Mouse (Mus musculus) c-Kit-positive CD71-positive TER-119-positive erythroid progenitor cells, embryonic 14.5 days (primary cell): ENCODE results near the gene Rpl3.

Experiments
- DNase-seq: peaks from one replicate; pipeline ENCODE4 v3.0.0-alpha.2; 2013; ENCODE audit warnings: low spot score

The Rpl3 gene

GRCm38 (mm10) chr15:80087406-80088012 is 4.2 kb downstream of the Rpl3 start:
- DNase-seq = peak; percentile 87

- no peak for DNase-seq
Observed at GRCm38 (mm10) chr15:80083740-80084139, 7.9 kb downstream of the Rpl3 start.

- DNase-seq = peak; percentile 99
Observed at GRCm38 (mm10) chr15:80083276-80083731, 8.4 kb downstream of the Rpl3 start.

DNA sequence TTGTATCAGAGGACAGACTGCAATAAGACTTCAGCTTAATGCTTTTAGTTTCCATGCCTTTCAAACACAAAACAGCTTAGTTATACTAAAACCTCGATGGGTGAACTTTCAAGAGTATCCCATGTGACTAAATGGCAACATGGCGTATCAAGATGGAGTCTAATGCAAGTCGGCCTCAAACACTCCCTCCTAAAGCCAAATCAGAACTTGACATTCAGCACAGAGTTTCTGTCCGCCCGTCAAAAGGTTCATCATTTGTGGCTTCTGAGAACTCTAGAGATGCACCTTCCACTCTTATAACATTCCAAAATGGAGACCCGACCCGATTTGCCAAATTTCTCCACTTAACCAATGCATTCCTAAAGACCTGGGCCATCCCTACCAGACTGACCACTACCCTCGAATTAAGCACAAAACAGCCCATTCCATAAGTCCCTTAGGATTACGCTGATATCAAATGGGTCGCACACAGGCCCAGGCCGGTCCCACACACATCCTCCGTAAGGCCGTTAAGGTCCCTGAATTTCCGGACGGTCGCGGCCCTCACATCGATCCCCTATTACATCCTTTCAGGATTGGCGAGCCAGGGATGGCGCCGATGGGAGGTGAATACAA is 8.9 kb downstream of the Rpl3 start:
- no peak for DNase-seq

GRCm38 (mm10) chr15:80081801-80082546 is 9.7 kb downstream of the Rpl3 start:
- DNase-seq = no peak

DNA sequence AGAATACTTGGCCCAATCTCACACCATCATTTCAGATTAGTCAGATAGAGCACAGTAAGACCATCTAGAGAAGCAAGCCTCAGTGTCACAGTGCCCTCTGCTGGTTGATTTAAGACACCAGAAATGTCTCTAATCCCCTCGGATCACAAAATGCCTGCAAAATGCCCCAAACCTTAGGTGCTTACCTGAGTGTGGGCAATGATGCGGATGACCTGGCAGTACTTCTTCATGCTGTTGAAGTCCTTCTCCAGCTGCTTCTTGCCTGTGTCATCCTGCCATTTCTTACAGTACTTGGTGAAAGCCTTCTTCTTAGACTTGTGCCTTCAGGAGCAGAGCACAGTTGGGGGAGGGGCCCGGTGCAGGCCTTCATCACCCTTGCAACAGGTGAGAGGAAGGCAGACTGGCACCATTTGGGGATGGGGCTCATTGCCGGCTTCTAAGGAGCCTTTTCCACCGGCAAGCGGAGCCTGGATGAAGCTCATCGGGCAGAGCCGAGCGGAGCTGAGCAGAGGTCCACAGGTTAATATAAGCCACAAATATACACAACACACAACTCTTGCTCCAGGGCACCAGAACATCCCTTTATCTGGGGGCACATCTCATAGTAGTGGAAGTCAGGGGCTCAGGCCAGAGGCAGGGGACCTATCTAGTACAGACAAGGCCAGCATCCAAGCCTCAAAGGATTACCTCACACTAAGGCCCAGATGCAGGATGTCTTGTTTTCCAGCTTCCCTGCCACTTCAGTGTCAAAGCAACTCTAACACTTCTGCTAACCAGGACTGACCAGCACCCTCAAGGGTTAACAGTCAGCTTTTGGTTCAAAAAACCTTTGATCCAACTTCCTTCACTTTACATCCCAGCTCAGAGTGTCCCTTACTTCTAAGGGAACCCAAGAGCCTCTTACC is 10.7 kb downstream of the Rpl3 start:
- DNase-seq = no peak

DNA sequence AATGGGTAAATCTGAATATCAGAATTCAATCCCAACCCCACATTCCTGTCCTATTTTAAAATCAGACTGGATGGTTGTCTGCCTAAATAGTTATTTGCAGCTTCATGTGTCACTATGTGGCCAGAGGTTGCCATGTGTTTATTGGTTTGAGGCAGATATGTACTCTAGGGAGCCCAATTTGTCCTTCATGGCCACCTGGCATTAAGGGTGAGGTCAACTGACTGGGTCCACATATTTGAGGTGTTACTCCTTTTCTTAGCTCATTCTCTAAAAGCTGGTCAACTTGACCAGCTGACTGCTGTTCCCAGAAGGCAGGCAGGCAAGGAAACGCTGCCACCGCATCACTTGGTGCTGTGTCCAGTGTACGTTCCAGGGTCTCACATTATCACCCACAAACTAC is 11.7 kb downstream of the Rpl3 start:
- DNase-seq = no peak

GRCm38 (mm10) chr15:80079129-80079668 is 12.5 kb downstream of the Rpl3 start:
- DNase-seq = no peak

DNA sequence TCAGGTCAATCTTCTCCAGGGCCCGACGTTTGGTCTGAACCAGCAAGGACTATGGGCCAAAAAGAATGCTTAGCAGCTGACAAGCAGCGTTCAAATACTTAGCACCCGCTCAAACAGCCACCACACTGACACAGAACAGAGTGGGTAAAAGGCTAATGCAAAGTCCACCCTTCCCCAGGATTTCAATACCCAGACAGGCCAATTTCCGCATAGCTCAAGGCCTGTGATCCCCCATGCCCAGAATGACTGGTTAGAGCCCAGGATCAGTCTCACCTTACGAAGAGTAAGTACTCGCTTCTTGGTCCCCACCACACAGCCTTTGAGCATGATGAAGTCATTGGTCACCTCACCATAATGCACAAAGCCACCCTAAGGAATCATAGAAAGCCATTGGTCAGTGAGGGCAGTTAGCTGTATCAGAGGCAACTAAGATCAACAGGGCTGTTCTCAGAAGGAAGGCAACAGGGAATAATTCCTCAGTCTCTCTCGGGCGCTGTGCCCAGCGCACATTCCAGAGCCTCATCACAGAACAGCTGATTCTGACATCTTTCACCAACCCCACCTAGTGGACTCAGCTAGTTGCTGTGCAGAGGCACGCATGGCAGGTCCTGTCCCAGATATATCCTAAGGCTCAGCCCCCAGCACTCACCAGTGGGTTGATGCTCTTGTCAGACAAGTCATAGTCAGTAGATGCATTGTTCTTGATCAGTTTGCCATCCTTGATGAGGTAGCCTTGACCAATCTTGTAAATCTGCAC is 13.4 kb downstream of the Rpl3 start:
- DNase-seq = no peak

DNA sequence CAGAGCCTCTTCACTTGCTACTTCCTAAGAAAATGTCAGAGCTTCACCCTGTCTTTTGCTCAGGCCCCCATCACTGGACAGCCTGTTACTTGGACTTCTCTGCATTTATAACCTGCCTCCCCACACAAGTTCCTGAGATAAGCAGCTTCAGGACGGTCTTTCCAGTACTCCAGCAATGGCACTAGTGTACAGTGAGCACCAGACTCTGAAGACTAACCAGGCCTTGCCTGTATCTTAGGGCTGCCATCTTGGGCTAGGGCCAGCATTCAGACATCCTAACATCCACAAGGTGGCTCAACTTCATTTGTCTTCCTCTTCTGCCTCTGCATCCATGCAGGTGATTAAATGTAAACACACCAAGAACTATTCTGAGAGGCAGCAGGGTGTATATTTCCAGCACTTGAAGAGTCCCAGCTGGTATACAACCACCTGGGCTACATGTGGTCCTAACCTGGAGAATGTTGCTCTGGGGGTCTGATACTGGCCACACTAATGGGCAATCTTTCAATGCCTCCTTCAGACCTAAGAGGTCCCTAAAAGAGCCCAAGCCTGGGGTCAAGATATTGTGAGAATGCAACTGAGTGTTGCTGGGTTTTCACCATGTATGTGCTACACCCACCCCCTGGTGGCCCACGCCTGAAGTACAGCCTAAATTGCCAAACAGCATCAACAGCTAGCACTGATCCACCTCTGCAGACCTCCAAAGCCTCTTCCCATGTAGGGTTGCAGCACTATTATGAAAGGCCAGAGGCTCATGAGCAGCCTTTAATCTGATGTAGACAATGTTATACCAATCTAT is 15.1 kb downstream of the Rpl3 start:
- peak; percentile 73 for DNase-seq

GRCm38 (mm10) chr15:80075733-80076337 is 15.8 kb downstream of the Rpl3 start:
- DNase-seq = no peak

DNA sequence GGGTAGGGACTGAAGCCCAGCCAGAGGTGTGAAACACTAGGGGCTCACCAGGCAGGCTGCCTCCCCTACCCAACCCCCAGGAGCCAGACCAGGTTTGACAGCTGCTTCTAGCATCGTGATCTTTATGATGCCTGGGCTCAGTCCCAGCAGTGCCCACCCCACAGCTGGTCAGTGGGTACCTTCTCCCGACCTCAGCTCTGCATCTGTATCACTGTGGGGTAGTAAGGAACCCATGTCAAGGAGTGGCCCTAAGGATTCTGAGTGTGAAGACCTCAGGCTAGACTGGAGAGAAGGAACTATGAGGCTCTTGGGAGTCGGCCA is 16.3 kb downstream of the Rpl3 start:
- no peak for DNase-seq

DNA sequence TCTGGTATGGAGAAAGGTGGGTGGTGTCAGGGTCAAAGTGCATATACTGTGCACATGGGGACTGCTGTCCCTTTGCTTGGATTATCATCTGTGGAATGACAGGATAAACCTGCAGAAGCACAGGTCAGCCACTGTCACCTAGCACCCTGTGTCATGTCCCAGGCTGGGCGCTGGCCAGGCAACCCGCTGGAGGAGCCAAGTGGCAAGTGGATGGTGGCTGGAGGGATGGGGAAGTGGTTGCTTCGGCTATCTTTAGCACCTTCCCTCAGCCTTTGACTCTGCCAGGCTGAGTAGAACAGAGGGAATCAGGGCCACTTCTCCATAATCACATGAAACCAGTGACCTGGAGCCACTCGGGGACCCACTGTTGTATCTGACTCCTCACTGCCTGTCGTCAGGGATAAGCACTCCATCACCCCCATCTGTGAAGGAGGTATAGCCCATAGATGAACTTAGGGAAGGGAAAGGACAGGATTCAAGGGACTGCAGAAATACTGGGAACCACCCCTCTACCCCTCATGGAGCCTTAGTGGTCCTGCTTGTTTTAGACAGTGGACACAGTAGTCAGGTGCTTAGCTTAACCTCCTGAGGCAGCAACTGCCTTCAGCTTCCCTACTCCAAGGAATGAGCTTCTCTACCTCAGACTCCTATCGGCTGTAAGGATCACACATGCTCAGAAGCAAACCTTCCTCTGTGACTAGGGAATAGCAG is 16.9 kb downstream of the Rpl3 start:
- DNase-seq = no peak

GRCm38 (mm10) chr15:80073256-80073621 is 18.4 kb downstream of the Rpl3 start:
- DNase-seq = no peak

- no peak for DNase-seq
Observed at GRCm38 (mm10) chr15:80072579-80073255, 19.0 kb downstream of the Rpl3 start.

- DNase-seq = no peak
Observed at GRCm38 (mm10) chr15:80071951-80072437, 19.7 kb downstream of the Rpl3 start.

DNA sequence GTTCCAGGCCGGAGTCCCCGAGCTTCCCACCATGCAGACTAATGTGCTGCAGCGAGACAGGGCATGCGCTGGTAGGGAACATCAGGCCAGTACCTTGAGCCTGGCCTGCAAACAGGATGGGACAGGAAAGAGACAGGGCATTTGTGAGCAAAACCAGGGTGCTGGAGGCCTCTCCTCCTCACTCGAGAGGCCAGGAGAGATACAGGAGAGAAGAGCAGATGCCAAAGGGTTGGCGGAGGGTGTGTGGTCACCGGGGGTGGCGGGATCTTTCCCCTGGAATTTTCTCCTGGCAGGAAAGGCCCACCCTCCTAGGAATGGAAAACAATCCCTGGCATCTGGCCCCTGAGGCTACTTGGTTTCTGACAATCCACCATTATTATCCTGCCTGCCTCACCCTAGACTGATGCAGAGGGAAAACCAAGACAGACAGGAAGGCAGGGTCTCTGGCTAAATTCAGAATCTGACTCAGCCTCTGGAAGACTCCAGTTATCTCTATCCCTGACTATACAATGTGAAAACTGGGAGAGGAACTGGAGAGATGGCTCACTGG is 21.5 kb downstream of the Rpl3 start:
- DNase-seq = no peak

DNA sequence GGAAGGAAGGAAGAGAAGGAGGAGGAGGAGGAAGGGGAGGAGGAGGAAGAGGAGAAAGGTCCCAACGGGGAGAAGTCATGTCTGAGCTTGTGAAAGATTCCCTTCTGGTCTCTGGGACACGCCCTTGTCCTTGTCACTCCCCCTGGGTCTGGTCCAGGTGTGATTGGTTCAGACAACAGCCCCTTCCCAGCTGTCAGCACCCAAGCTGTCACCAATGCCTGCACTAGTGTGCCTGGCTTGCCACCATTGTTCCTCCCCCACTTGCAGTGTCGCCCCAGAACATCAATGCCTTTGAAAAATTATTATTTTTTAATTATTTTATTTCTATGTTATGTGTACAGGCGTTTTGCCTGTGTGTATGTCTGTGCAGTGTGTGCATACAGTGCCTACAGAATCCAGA is 22.5 kb downstream of the Rpl3 start:
- DNase-seq = no peak
